Mouse (Mus musculus) cerebellum, adult 8-10 months (tissue): ENCODE results near the gene Lrguk.

Experiments
- DNase-seq: peaks from one replicate; pipeline ENCODE4 v3.0.0; 2022

Lrguk gene

GRCm38 (mm10) chr6:34067271-34067670 is 38.0 kb downstream of the Lrguk start:
- DNase-seq: no peak

GRCm38 (mm10) chr6:34071936-34072335 is 42.7 kb downstream of the Lrguk start:
- no peak for DNase-seq

- DNase-seq: no peak
Measured at GRCm38 (mm10) chr6:34073931-34074442, 44.7 kb downstream of the Lrguk start.

- DNase-seq: no peak
Measured at GRCm38 (mm10) chr6:34075520-34075919, 46.3 kb downstream of the Lrguk start.

- no peak for DNase-seq
Measured at GRCm38 (mm10) chr6:34083471-34083870, 54.2 kb downstream of the Lrguk start.

- DNase-seq: no peak
Measured at GRCm38 (mm10) chr6:34087701-34088100, 58.5 kb downstream of the Lrguk start.

GRCm38 (mm10) chr6:34088986-34089385 is 59.7 kb downstream of the Lrguk start:
- DNase-seq: no peak

- no peak for DNase-seq
Measured at GRCm38 (mm10) chr6:34091537-34091936, 62.3 kb downstream of the Lrguk start.

GRCm38 (mm10) chr6:34096274-34096673 is 67.0 kb downstream of the Lrguk start:
- no peak for DNase-seq

- no peak for DNase-seq
Measured at GRCm38 (mm10) chr6:34096905-34097304, 67.7 kb downstream of the Lrguk start.

- no peak for DNase-seq
Measured at GRCm38 (mm10) chr6:34099725-34100124, 70.5 kb downstream of the Lrguk start.

- no peak for DNase-seq
Measured at GRCm38 (mm10) chr6:34101531-34102396, 72.5 kb downstream of the Lrguk start.

- DNase-seq: no peak
Measured at GRCm38 (mm10) chr6:34103251-34103920, 74.1 kb downstream of the Lrguk start.

- DNase-seq: no peak
Measured at GRCm38 (mm10) chr6:34110571-34110970, 81.3 kb downstream of the Lrguk start.

GRCm38 (mm10) chr6:34111406-34111805 is 82.2 kb downstream of the Lrguk start:
- DNase-seq: no peak

GRCm38 (mm10) chr6:34116838-34117478 is 87.7 kb downstream of the Lrguk start:
- DNase-seq: no peak

GRCm38 (mm10) chr6:34124401-34124800 is 95.2 kb downstream of the Lrguk start:
- no peak for DNase-seq

- no peak for DNase-seq
Measured at GRCm38 (mm10) chr6:34129261-34129660, 100.0 kb downstream of the Lrguk start.

- no peak for DNase-seq
Measured at GRCm38 (mm10) chr6:34132391-34132790, 103.1 kb downstream of the Lrguk start.

GRCm38 (mm10) chr6:34138366-34138765 is 109.1 kb downstream of the Lrguk start:
- no peak for DNase-seq

GRCm38 (mm10) chr6:34142931-34143330 is 113.7 kb downstream of the Lrguk start:
- DNase-seq: no peak

GRCm38 (mm10) chr6:34146042-34146441 is 116.8 kb downstream of the Lrguk start:
- DNase-seq: no peak

GRCm38 (mm10) chr6:34148021-34148420 is 118.8 kb downstream of the Lrguk start:
- no peak for DNase-seq

- no peak for DNase-seq
Measured at GRCm38 (mm10) chr6:34148639-34149038, 119.4 kb downstream of the Lrguk start.
